Mouse (Mus musculus) MEL (cell line): ENCODE results near the gene Sigmar1.

Experiments used
- CTCF ChIP-seq, 3 experiments: IDR thresholded peaks in 2 of 3; conservative IDR thresholded peaks in 1 of 3; 2 replicates each; pipeline ENCODE4 v1.5.1; 2011 to 2012; ENCODE audit warnings: low read length in 3 of 3, low read depth in 2 of 3, mild to moderate bottlenecking in 2 of 3, improper control_type of control experiment in 1 of 3, inconsistent platforms in 1 of 3, mixed read lengths in 1 of 3, moderate library complexity in 1 of 3; ENCODE audit not compliant: control insufficient read depth in 1 of 3, insufficient read depth in 1 of 3, poor library complexity in 1 of 3, severe bottlenecking in 1 of 3
- EP300 ChIP-seq, 2 experiments: IDR thresholded peaks; 2 replicates each; pipeline ENCODE4 v1.6.1; 2011; ENCODE audit warnings: improper control_type of control experiment in 2 of 2, low read length in 2 of 2, low read depth in 1 of 2, mild to moderate bottlenecking in 1 of 2
- GATA1 ChIP-seq: IDR thresholded peaks from 2 replicates; pipeline ENCODE4 v1.6.1; 2011; ENCODE audit warnings: low read depth, low read length, improper control_type of control experiment
- HCFC1 ChIP-seq: IDR thresholded peaks from 2 replicates; pipeline ENCODE4 v1.6.1; 2012; ENCODE audit warnings: low read depth, mild to moderate bottlenecking, inconsistent platforms, low read length, improper control_type of control experiment, moderate library complexity
- NRF1 ChIP-seq: IDR thresholded peaks from 2 replicates; pipeline ENCODE4 v1.6.1; 2014; ENCODE audit warnings: low read depth, mild to moderate bottlenecking, inconsistent platforms, low read length, improper control_type of control experiment, moderate library complexity; ENCODE audit not compliant: poor library complexity, insufficient read depth, severe bottlenecking
- POLR2A ChIP-seq, 2 experiments: IDR thresholded peaks; 2 replicates each; pipeline ENCODE4 v1.6.1; 2011 to 2012; ENCODE audit warnings: low read length in 2 of 2, mild to moderate bottlenecking in 2 of 2, control low read depth in 1 of 2, improper control_type of control experiment in 1 of 2, low read depth in 1 of 2, moderate library complexity in 1 of 2; ENCODE audit not compliant: control insufficient read depth in 1 of 2, insufficient read depth in 1 of 2, poor library complexity in 1 of 2

DNA sequence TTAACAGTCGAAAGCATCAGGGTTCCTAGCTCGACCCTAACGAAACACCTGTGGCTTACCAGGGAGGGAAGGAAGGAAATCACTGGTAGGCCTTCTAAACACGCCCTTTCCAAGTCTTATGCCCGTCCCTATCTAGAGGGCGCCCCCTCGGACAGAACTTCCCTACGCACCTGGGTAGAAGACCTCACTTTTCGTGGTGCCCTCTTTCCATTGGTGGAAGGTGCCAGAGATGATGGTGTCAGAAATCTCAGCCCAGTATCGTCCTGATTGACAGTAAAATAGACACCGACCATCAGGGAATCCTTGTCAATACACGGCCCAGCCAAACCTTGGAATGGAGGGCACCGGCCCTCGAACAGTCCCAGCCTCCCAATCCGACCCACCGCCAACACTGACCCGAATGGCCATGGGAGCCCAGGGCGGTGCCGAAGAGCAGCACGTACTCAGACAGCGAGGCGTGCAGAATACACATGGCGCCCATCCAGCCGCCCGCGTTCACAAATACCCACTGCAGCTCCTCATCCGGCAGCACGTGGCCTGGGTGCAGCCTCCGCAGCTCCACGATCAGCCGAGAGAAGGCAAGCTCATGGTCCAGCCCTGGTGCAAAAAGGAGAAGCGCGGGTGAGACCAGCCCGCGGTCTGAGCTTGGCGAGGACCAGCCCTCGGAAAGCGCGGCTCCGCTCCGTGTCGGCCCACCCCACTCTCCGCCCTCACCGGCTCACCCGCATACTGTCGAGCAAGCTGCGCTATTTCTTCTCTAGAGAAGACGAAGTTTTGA is 15.4 kb downstream of the Sigmar1 start:
- TF ChIP-seq NRF1 (no peak), GATA1 (no peak), EP300 (IDR thresholded peaks at IDR 0.05; ENCODE audit: low read depth in 1 of 2, low read length in 2 of 2) (no peak), POLR2A (IDR thresholded peaks at IDR 0.05; ENCODE audit: control insufficient read depth in 1 of 2, insufficient read depth in 1 of 2, low read depth in 1 of 2, low read length in 2 of 2, poor library complexity in 1 of 2) (no peak; a peak in 1 of 4 replicates), CTCF (IDR thresholded peaks at IDR 0.05 in 2 of 3, conservative IDR thresholded peaks at IDR 0.05 in 1 of 3; ENCODE audit: control insufficient read depth in 1 of 3, insufficient read depth in 1 of 3, low read depth in 2 of 3, low read length in 3 of 3, poor library complexity in 1 of 3, severe bottlenecking in 1 of 3) (peak in 2 of 3 experiments; percentile 19 to 29; a peak in 3 of 6 replicates), HCFC1 (no peak)
